Mouse (Mus musculus): ENCODE data around the gene Plekho1.
"Not testable (repeated sequence)": the region's sequence is repeated elsewhere in the genome, so short reads cannot be mapped to it uniquely, and the experiment has no call there.

Gene Plekho1

GRCm38 (mm10) chr3:95995802-95996428, at the start of gene Plekho1:
TSS of gene Plekho1 (minus strand) at chr3:95996001.
- DNase-seq (ENCODE audit: low read depth, low spot score): peak; percentile 66

- DNase-seq (ENCODE audit: low read depth, low spot score): not testable (repeated sequence)
These were observed 48.8 kb upstream of the Plekho1 start for GRCm38 (mm10) chr3:96044559-96044958.

- no peak for DNase-seq (ENCODE audit: low read depth, low spot score)
These were observed 47.3 kb upstream of the Plekho1 start for GRCm38 (mm10) chr3:96043104-96043503.

- no peak for DNase-seq (ENCODE audit: low read depth, low spot score)
These were observed 45.3 kb upstream of the Plekho1 start for GRCm38 (mm10) chr3:96041079-96041478.

GRCm38 (mm10) chr3:96040663-96041006, 44.8 kb upstream of the Plekho1 start:
- peak; percentile 74 for DNase-seq (ENCODE audit: low read depth, low spot score)

- no peak for DNase-seq (ENCODE audit: low read depth, low spot score)
These were observed 44.3 kb upstream of the Plekho1 start for GRCm38 (mm10) chr3:96039857-96040662.

- DNase-seq (ENCODE audit: low read depth, low spot score): no peak
These were observed 43.0 kb upstream of the Plekho1 start for GRCm38 (mm10) chr3:96038851-96039250.

- no peak for DNase-seq (ENCODE audit: low read depth, low spot score)
These were observed 42.4 kb upstream of the Plekho1 start for GRCm38 (mm10) chr3:96038156-96038555.

GRCm38 (mm10) chr3:96036796-96037195, 41.0 kb upstream of the Plekho1 start:
- no peak for DNase-seq (ENCODE audit: low read depth, low spot score)

- DNase-seq (ENCODE audit: low read depth, low spot score): no peak
These were observed 37.2 kb upstream of the Plekho1 start for GRCm38 (mm10) chr3:96033046-96033445.

GRCm38 (mm10) chr3:96032652-96033017, 36.8 kb upstream of the Plekho1 start:
- no peak for DNase-seq (ENCODE audit: low read depth, low spot score)

GRCm38 (mm10) chr3:96031991-96032651, 36.3 kb upstream of the Plekho1 start:
- peak; percentile 80 for DNase-seq (ENCODE audit: low read depth, low spot score)

- no peak for DNase-seq (ENCODE audit: low read depth, low spot score)
These were observed 34.0 kb upstream of the Plekho1 start for GRCm38 (mm10) chr3:96029766-96030165.

- no peak for DNase-seq (ENCODE audit: low read depth, low spot score)
These were observed 33.5 kb upstream of the Plekho1 start for GRCm38 (mm10) chr3:96029336-96029735.

- no peak for DNase-seq (ENCODE audit: low read depth, low spot score)
These were observed 32.1 kb upstream of the Plekho1 start for GRCm38 (mm10) chr3:96027875-96028274.

- DNase-seq (ENCODE audit: low read depth, low spot score): no peak
These were observed 31.3 kb upstream of the Plekho1 start for GRCm38 (mm10) chr3:96027145-96027544.

GRCm38 (mm10) chr3:96021421-96022128, 25.8 kb upstream of the Plekho1 start:
- no peak for DNase-seq (ENCODE audit: low read depth, low spot score)

GRCm38 (mm10) chr3:96020735-96021134, 24.9 kb upstream of the Plekho1 start:
- DNase-seq (ENCODE audit: low read depth, low spot score): no peak

GRCm38 (mm10) chr3:96017461-96017860, 21.7 kb upstream of the Plekho1 start:
- no peak for DNase-seq (ENCODE audit: low read depth, low spot score)

GRCm38 (mm10) chr3:96016257-96016889, 20.6 kb upstream of the Plekho1 start:
- no peak for DNase-seq (ENCODE audit: low read depth, low spot score)

GRCm38 (mm10) chr3:96015681-96016080, 19.9 kb upstream of the Plekho1 start:
- no peak for DNase-seq (ENCODE audit: low read depth, low spot score)

- DNase-seq (ENCODE audit: low read depth, low spot score): no peak
These were observed 17.0 kb upstream of the Plekho1 start for GRCm38 (mm10) chr3:96012805-96013204.
